8 mouse cellular contexts compared by ENCODE assay signal in genomic region chr1:138912156-138912616, GRCm38 (mm10). TPM values are rescaled to one million over a fixed set of nuclear protein-coding genes. Genes with fewer than 3 reads are reported as not detected.
A peak's percentile ranks its signal among the peaks of the same experiment; 100 is the strongest.
DNase-seq lines count a peak whose midpoint lies in the region; ATAC-seq lines count a peak whose summit lies in the region.

No protein-coding gene starts in this region.

- H3K4me2 ChIP-seq in limb, embryonic 13.5 days (replicated peaks), result peak overlapping the region; percentile 44
- peak overlapping the region; percentile 33; the same call in 1 of the 2 replicates for H3K4me2 ChIP-seq in kidney, embryonic 16.5 days (replicated peaks; ENCODE audit: low read depth, low read length)

- no peak overlapping the region for H3K9ac ChIP-seq in limb, embryonic 13.5 days
- H3K9ac ChIP-seq in kidney, embryonic 16.5 days (replicated peaks; ENCODE audit: low read length), result 0 out of 2 replicates have a peak overlapping the region, but pooled peaks have one; percentile 11

- H3K9me3 ChIP-seq in limb, embryonic 13.5 days, result no peaks in the 10 kb centered on the region
- H3K9me3 ChIP-seq in limb, embryonic 10.5 days (replicated peaks), result no peaks in the 10 kb centered on the region
- H3K9me3 ChIP-seq in kidney, embryonic 16.5 days (ENCODE audit: low read length), result no peaks in the 10 kb centered on the region

- ATAC-seq in limb, embryonic 13.5 days (ENCODE audit: low FRiP score, low read depth), result no peak
- ATAC-seq in kidney, embryonic 16.5 days (ENCODE audit: low FRiP score, low TSS enrichment), result no peak; the same call in 1 of the 2 replicates
- peak; percentile 77 for ATAC-seq in megakaryocyte-erythroid progenitor cell, adult 5-6 weeks (replicated peaks; ENCODE audit: low FRiP score, low TSS enrichment, poor library complexity, severe bottlenecking)

- no peak overlapping the region for H3K27ac ChIP-seq in limb, embryonic 13.5 days
- H3K27ac ChIP-seq in limb, embryonic 10.5 days, result no peak overlapping the region
- no peak overlapping the region for H3K27ac ChIP-seq in kidney, embryonic 16.5 days (ENCODE audit: low read length)

- H3K27me3 ChIP-seq in limb, embryonic 13.5 days, result no peaks in the 10 kb centered on the region
- no peaks in the 10 kb centered on the region for H3K27me3 ChIP-seq in limb, embryonic 10.5 days (ENCODE audit: low read depth, poor library complexity, severe bottlenecking)
- H3K27me3 ChIP-seq in kidney, embryonic 16.5 days (ENCODE audit: insufficient read depth, low read length), result no peaks in the 10 kb centered on the region

- 39% methylated on average over 8 of the region's 8 CpGs for WGBS in limb, embryonic 13.5 days
- 52% methylated on average over 8 of the region's 8 CpGs for WGBS in limb, embryonic 10.5 days
- 28% methylated on average over 8 of the region's 8 CpGs for WGBS in kidney, embryonic 16.5 days

- no peaks in the 10 kb centered on the region for H3K36me3 ChIP-seq in limb, embryonic 13.5 days
- H3K36me3 ChIP-seq in limb, embryonic 10.5 days, result no peaks in the 10 kb centered on the region
- H3K36me3 ChIP-seq in kidney, embryonic 16.5 days (ENCODE audit: insufficient read depth, low read length), result no peaks in the 10 kb centered on the region

- H3K4me1 ChIP-seq in limb, embryonic 13.5 days, result peaks cover 4% of the 10 kb centered on the region; the same call in 1 of the 2 replicates
- H3K4me1 ChIP-seq in limb, embryonic 10.5 days, result peaks cover 20% of the 10 kb centered on the region
- H3K4me1 ChIP-seq in kidney, embryonic 16.5 days (ENCODE audit: insufficient read depth, low read length), result peaks cover 11% of the 10 kb centered on the region; the same call in 1 of the 2 replicates

- no peak for DNase-seq in limb, embryonic 10.5 days (ENCODE audit: low spot score)
- peak; percentile 93 for DNase-seq in adipocyte (ENCODE audit: low spot score)
- DNase-seq in heart, adult 11 months, result peak; percentile 97
- DNase-seq in spleen, postnatal 10 days (ENCODE audit: low spot score in 2 of 2), result no peak
- no peak for DNase-seq in left cerebral cortex, adult 11 months (ENCODE audit: low spot score)

- H3K4me3 ChIP-seq in limb, embryonic 13.5 days, result no peak overlapping the region
- no peak overlapping the region for H3K4me3 ChIP-seq in limb, embryonic 10.5 days
- no peak overlapping the region for H3K4me3 ChIP-seq in kidney, embryonic 16.5 days (ENCODE audit: low read length)

RNA-seq across cellular contexts. Expression of gene Dennd1b, which starts 51.0 kb away (rescaled TPM):
- 10.2 and 11.4 TPM in 2 replicates for polyA plus RNA-seq in limb, embryonic 13.5 days (2015; fragmentation: Nextera tagmentation; extraction: Ambion mirVana)
- 10.7 and 11.1 TPM in 2 replicates for polyA plus RNA-seq in limb, embryonic 10.5 days (2016; fragmentation: Nextera tagmentation; extraction: Ambion mirVana)
- 7.6 and 8.6 TPM in 2 replicates for polyA plus RNA-seq in kidney, embryonic 16.5 days (2015; fragmentation: Nextera tagmentation; extraction: Ambion mirVana)
- 21.0 and 26.8 TPM in 2 replicates for total RNA-seq in megakaryocyte-erythroid progenitor cell, adult 5-6 weeks (2014; fragmentation: Nextera tagmentation)
- 13.8 and 19.3 TPM in 2 replicates for total RNA-seq in megakaryocyte-erythroid progenitor cell, adult 5-6 weeks (2017)

RNA-seq across cellular contexts. Expression of gene 2310009B15Rik, which starts 55.5 kb away (rescaled TPM):
- 44.1 and 46.0 TPM in 2 replicates for polyA plus RNA-seq in limb, embryonic 13.5 days (2015; fragmentation: Nextera tagmentation; extraction: Ambion mirVana)
- 60.2 and 60.6 TPM in 2 replicates for polyA plus RNA-seq in limb, embryonic 10.5 days (2016; fragmentation: Nextera tagmentation; extraction: Ambion mirVana)
- 38.7 and 39.0 TPM in 2 replicates for polyA plus RNA-seq in kidney, embryonic 16.5 days (2015; fragmentation: Nextera tagmentation; extraction: Ambion mirVana)
- total RNA-seq in megakaryocyte-erythroid progenitor cell, adult 5-6 weeks (2014; fragmentation: Nextera tagmentation), result 25.1 and 36.4 TPM in 2 replicates
- total RNA-seq in megakaryocyte-erythroid progenitor cell, adult 5-6 weeks (2017), result 21.0 and 23.2 TPM in 2 replicates

Comparison
In these comparisons a context has a peak if more than half of its experiments do, and no peak if none do; other contexts are left out.
1. DNase-seq: peak in adipocyte (single experiment) and heart, adult 11 months (single experiment); none in limb, embryonic 10.5 days (single experiment), spleen, postnatal 10 days (0 of 2) and left cerebral cortex, adult 11 months (single experiment).